Mouse (Mus musculus): ENCODE data around the gene Knop1. TPM values are rescaled to one million over a fixed set of nuclear protein-coding genes. Genes with fewer than 3 reads are reported as not detected.

Knop1 gene
- polyA plus RNA-seq, 1 experiment from 2014 or later, result 89.8 TPM

- peaks cover 39% of the 10 kb centered on the region; the same call in 1 of the 2 replicates for H3K36me3 ChIP-seq (ENCODE audit: insufficient read depth)
- no peak for TF ChIP-seq CTCF (IDR thresholded peaks at IDR 0.05; ENCODE audit: low read depth)
- no peak overlapping the region for H3K9ac ChIP-seq
- H3K27ac ChIP-seq (ENCODE audit: low read depth), result no peak overlapping the region
- DNase-seq (no peak), ATAC-seq (ENCODE audit: insufficient read depth) (no peak)
- WGBS, result 80% methylated on average over 6 of the region's 6 CpGs
- no peaks in the 10 kb centered on the region for H3K4me1 ChIP-seq (ENCODE audit: insufficient read depth)
- H3K4me3 ChIP-seq (ENCODE audit: low read depth, low read length), result no peak overlapping the region
- H3K4me2 ChIP-seq, result no peak overlapping the region
- H3K27me3 ChIP-seq (ENCODE audit: insufficient read depth, low read length), result no peaks in the 10 kb centered on the region
- no peaks in the 10 kb centered on the region for H3K9me3 ChIP-seq (ENCODE audit: low read depth, low read length)
These were observed 57.9 kb downstream of the Knop1 start for GRCm38 (mm10) chr7:118798105-118798570.

DNA sequence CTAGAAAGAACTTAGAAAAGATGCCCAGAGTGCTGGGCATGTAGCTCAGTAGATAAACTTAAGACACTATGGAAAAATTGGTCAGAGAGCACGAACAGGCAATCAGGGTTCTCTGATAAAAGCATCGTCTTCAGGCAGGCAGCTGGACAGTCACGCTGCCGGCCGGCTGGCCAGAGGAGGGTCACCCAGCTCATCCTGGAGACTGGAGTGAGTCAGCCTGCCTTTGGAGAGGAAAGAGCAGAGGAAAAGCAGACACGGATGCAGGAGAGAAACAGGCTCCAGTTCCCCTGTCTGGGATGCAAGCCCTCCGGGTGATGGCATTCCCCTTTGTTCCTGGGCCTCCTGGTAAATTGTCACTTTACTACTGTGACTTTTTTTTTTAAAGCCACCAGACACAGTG lies 58.5 kb downstream of the Knop1 start:
- no peak overlapping the region for H3K4me2 ChIP-seq
- no peaks in the 10 kb centered on the region for H3K9me3 ChIP-seq (ENCODE audit: low read depth, low read length)
- DNase-seq (no peak), ATAC-seq (ENCODE audit: insufficient read depth) (no peak)
- no peak overlapping the region for H3K27ac ChIP-seq (ENCODE audit: low read depth)
- no peaks in the 10 kb centered on the region for H3K4me1 ChIP-seq (ENCODE audit: insufficient read depth)
- no peaks in the 10 kb centered on the region for H3K27me3 ChIP-seq (ENCODE audit: insufficient read depth, low read length)
- H3K36me3 ChIP-seq (ENCODE audit: insufficient read depth), result peaks cover 41% of the 10 kb centered on the region
- no peak overlapping the region for H3K9ac ChIP-seq
- WGBS, result 70% methylated on average over 7 of the region's 7 CpGs
- no peak overlapping the region for H3K4me3 ChIP-seq (ENCODE audit: low read depth, low read length)
- TF ChIP-seq CTCF (IDR thresholded peaks at IDR 0.05; ENCODE audit: low read depth), result no peak

DNA sequence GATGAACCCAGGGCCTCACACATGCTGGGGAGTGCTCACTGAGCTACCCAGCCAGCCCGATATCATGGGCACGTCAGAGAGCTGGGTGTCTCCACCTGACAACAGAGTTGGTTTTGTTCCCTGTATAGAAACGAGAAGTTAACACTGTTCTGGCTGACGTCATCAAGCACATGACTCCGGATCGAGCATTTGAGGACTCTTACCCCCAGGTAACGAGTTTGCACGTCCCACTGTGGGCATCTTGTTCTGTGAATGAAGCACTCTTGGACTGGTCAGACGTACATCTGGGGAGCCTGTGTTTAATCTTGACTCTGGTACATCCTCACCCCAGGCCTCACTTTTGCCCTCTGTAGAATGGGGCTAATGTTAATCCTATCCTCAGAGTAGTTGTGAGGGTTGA lies 59.2 kb downstream of the Knop1 start:
- no peaks in the 10 kb centered on the region for H3K27me3 ChIP-seq (ENCODE audit: insufficient read depth, low read length)
- no peak overlapping the region for H3K4me3 ChIP-seq (ENCODE audit: low read depth, low read length)
- 82% methylated on average over 9 of the region's 9 CpGs for WGBS

DNA sequence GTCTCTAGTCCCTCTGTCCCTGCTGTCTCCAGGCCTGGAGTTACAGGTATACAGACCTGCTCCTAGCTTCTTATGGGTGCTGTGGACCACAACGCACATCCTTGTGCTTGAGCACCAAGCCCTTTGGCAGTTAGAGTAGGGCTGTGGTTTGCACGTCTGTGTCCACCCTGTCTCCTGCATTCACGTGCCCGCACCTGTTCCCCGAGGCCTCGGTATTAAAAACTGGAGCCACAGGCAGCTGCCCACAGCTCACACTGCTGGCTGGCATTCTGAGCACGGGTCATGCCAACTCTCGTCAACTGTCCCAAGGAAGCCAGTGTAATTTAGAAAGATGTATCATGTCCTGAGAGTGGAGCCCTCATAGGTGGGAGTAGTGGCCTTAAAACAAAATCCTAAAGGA lies 60.3 kb downstream of the Knop1 start:
- ATAC-seq (ENCODE audit: insufficient read depth), result no peak
- no peak overlapping the region for H3K4me2 ChIP-seq
- WGBS, result 93% methylated on average over 8 of the region's 8 CpGs

More for the DNA sequence above, 59.2 kb downstream of the Knop1 start:
- H3K36me3 ChIP-seq (ENCODE audit: insufficient read depth), result peaks cover 39% of the 10 kb centered on the region
- TF ChIP-seq CTCF (IDR thresholded peaks at IDR 0.05; ENCODE audit: low read depth), result no peak
- H3K27ac ChIP-seq (ENCODE audit: low read depth), result no peak overlapping the region
- ATAC-seq (ENCODE audit: insufficient read depth), result no peak
- no peaks in the 10 kb centered on the region for H3K4me1 ChIP-seq (ENCODE audit: insufficient read depth)
- no peak overlapping the region for H3K9ac ChIP-seq
- no peaks in the 10 kb centered on the region for H3K9me3 ChIP-seq (ENCODE audit: low read depth, low read length)
- DNase-seq, result no peak
- H3K4me2 ChIP-seq, result no peak overlapping the region

DNA sequence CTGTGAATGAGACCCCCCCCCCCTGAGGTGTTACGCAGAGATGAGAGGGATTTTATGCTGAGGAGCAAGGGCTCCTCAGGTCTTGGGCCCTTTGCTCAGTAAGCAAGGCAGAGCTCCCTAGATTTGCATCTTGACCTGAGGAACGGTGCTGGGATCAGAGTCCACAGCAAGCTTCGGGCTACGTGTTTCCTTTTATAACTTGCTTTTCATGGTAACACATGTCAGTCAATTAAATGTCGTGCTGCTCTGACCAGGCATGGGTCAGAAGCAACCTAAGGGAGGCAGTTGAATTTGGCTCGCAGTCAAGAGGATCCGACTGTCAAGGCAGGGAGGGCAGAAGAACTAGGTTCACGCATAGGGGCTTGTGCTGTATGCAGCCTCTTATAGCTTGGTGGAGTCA lies 62.2 kb downstream of the Knop1 start:
- no peak overlapping the region for H3K9ac ChIP-seq
- no peak overlapping the region for H3K4me3 ChIP-seq (ENCODE audit: low read depth, low read length)
- ATAC-seq (ENCODE audit: insufficient read depth), result no peak
- H3K4me2 ChIP-seq, result no peak overlapping the region
- no peak for DNase-seq
- TF ChIP-seq CTCF (IDR thresholded peaks at IDR 0.05; ENCODE audit: low read depth), result no peak
- no peak overlapping the region for H3K27ac ChIP-seq (ENCODE audit: low read depth)
- no peaks in the 10 kb centered on the region for H3K9me3 ChIP-seq (ENCODE audit: low read depth, low read length)
- H3K27me3 ChIP-seq (ENCODE audit: insufficient read depth, low read length), result no peaks in the 10 kb centered on the region
- H3K4me1 ChIP-seq (ENCODE audit: insufficient read depth), result no peaks in the 10 kb centered on the region
- peaks cover 44% of the 10 kb centered on the region for H3K36me3 ChIP-seq (ENCODE audit: insufficient read depth)
- WGBS, result 83% methylated on average over 8 of the region's 8 CpGs

More for the DNA sequence above, 60.3 kb downstream of the Knop1 start:
- Histone ChIP-seq H3K9me3 (ENCODE audit: low read depth, low read length) (no peaks in the 10 kb centered on the region), H3K27ac (ENCODE audit: low read depth) (no peak overlapping the region), H3K36me3 (ENCODE audit: insufficient read depth) (peaks cover 43% of the 10 kb centered on the region), H3K27me3 (ENCODE audit: insufficient read depth, low read length) (no peaks in the 10 kb centered on the region), H3K4me3 (ENCODE audit: low read depth, low read length) (no peak overlapping the region), H3K9ac (no peak overlapping the region), H3K4me1 (ENCODE audit: insufficient read depth) (no peaks in the 10 kb centered on the region)
- TF ChIP-seq CTCF (IDR thresholded peaks at IDR 0.05; ENCODE audit: low read depth), result no peak
- DNase-seq, result no peak

Other genes starting within 250 kb of the Knop1 start
- 102 and 106 TPM in 2 replicates for gene Gde1, start 150.5 kb downstream of the Knop1 start, polyA plus RNA-seq (2014; fragmentation: Nextera tagmentation; extraction: Ambion mirVana)
- 12.0 and 13.5 TPM in 2 replicates for gene Ccp110, start 143.7 kb downstream of the Knop1 start, polyA plus RNA-seq (2014; fragmentation: Nextera tagmentation; extraction: Ambion mirVana)
- gene Vps35l, start 116.0 kb downstream of the Knop1 start, polyA plus RNA-seq (2014; fragmentation: Nextera tagmentation; extraction: Ambion mirVana), result 63.4 and 66.3 TPM in 2 replicates
- gene Iqck, start 502 bp downstream of the Knop1 start, polyA plus RNA-seq (2014; fragmentation: Nextera tagmentation; extraction: Ambion mirVana), result 3.1 and 3.2 TPM in 2 replicates
- 7.6 and 10.9 TPM in 2 replicates for gene Gprc5b, start 139.0 kb upstream of the Knop1 start, polyA plus RNA-seq (2014; fragmentation: Nextera tagmentation; extraction: Ambion mirVana)